Mouse (Mus musculus) MEL (cell line): Measurements from ENCODE around the gene Ppp1ca. TPM values are rescaled to one million over a fixed set of nuclear protein-coding genes. Genes with fewer than 3 reads are reported as not detected.
A peak's percentile ranks its signal among the peaks of the same experiment; 100 is the strongest.

ENCODE experiments used
- DNase-seq: peaks from one replicate; pipeline ENCODE4 v3.0.0; 2011; ENCODE audit warnings: low read depth, low spot score
- H3K27ac ChIP-seq: 2 replicates; pipeline ENCODE4 v1.5.1; 2012; ENCODE audit warnings: low read depth, mild to moderate bottlenecking, control low read depth, low read length, moderate library complexity; ENCODE audit not compliant: control insufficient read depth
- H3K27me3 ChIP-seq, 2 experiments: fragments of 150-350 bp in 1 of 2; sonication (generic) in 1 of 2; 2 replicates each; pipeline ENCODE4 v1.6.1; 2012; ENCODE audit warnings: low read length in 2 of 2, mild to moderate bottlenecking in 2 of 2, improper control_type of control experiment in 1 of 2, moderate library complexity in 1 of 2; ENCODE audit not compliant: insufficient read depth in 2 of 2, control insufficient read depth in 1 of 2
- H3K36me3 ChIP-seq, 2 experiments: 2 replicates each; pipeline ENCODE4 v1.6.1; 2012 to 2014; ENCODE audit warnings: low read length in 2 of 2, improper control_type of control experiment in 1 of 2, inconsistent platforms in 1 of 2, mild to moderate bottlenecking in 1 of 2; ENCODE audit not compliant: insufficient read depth in 2 of 2, control insufficient read depth in 1 of 2
- H3K4me1 ChIP-seq, 2 experiments: fragments of 150-350 bp in 1 of 2; sonication (generic) in 1 of 2; 2 replicates each; pipeline ENCODE4 v1.6.1; 2012; ENCODE audit warnings: low read length in 2 of 2, improper control_type of control experiment in 1 of 2, mild to moderate bottlenecking in 1 of 2; ENCODE audit not compliant: insufficient read depth in 2 of 2, control insufficient read depth in 1 of 2
- H3K4me3 ChIP-seq, 2 experiments: fragments of 150-350 bp in 1 of 2; sonication (generic) in 1 of 2; 2 replicates each; pipeline ENCODE4 v1.5.1; 2012; ENCODE audit warnings: low read depth in 2 of 2, low read length in 2 of 2, mild to moderate bottlenecking in 2 of 2, moderate library complexity in 2 of 2, control low read depth in 1 of 2, improper control_type of control experiment in 1 of 2; ENCODE audit not compliant: control insufficient read depth in 1 of 2, insufficient read depth in 1 of 2
- H3K79me2 ChIP-seq: 2 replicates; pipeline ENCODE4 v1.6.1; 2012; ENCODE audit warnings: mild to moderate bottlenecking, low read length, moderate library complexity; ENCODE audit not compliant: control insufficient read depth, poor library complexity, insufficient read depth
- H3K9ac ChIP-seq: 2 replicates; pipeline ENCODE4 v1.6.1; 2012; ENCODE audit warnings: low read depth, mild to moderate bottlenecking, control low read depth, low read length, moderate library complexity; ENCODE audit not compliant: control insufficient read depth, poor library complexity, severe bottlenecking
- H3K9me3 ChIP-seq: fragments of 150-350 bp; sonication (generic); replicated peaks from 2 replicates; pipeline ENCODE4 v1.6.1; 2012; ENCODE audit warnings: mild to moderate bottlenecking, low read length, improper control_type of control experiment, moderate library complexity; ENCODE audit not compliant: insufficient read depth
- CHD2 ChIP-seq: IDR thresholded peaks from 2 replicates; pipeline ENCODE4 v1.6.1; 2011; ENCODE audit warnings: low read length, improper control_type of control experiment
- CTCF ChIP-seq, 3 experiments: IDR thresholded peaks in 2 of 3; conservative IDR thresholded peaks in 1 of 3; 2 replicates each; pipeline ENCODE4 v1.5.1; 2011 to 2012; ENCODE audit warnings: low read length in 3 of 3, low read depth in 2 of 3, mild to moderate bottlenecking in 2 of 3, improper control_type of control experiment in 1 of 3, inconsistent platforms in 1 of 3, mixed read lengths in 1 of 3, moderate library complexity in 1 of 3; ENCODE audit not compliant: control insufficient read depth in 1 of 3, insufficient read depth in 1 of 3, poor library complexity in 1 of 3, severe bottlenecking in 1 of 3
- E2F4 ChIP-seq: IDR thresholded peaks from 2 replicates; pipeline ENCODE4 v1.6.1; 2011; ENCODE audit warnings: low read depth, low read length, improper control_type of control experiment, borderline replicate concordance
- EP300 ChIP-seq, 2 experiments: IDR thresholded peaks; 2 replicates each; pipeline ENCODE4 v1.6.1; 2011; ENCODE audit warnings: improper control_type of control experiment in 2 of 2, low read length in 2 of 2, low read depth in 1 of 2, mild to moderate bottlenecking in 1 of 2
- ETS1 ChIP-seq: IDR thresholded peaks from 2 replicates; pipeline ENCODE4 v1.6.1; 2012; ENCODE audit warnings: low read depth, mild to moderate bottlenecking, inconsistent platforms, low read length, improper control_type of control experiment, moderate library complexity
- HCFC1 ChIP-seq: IDR thresholded peaks from 2 replicates; pipeline ENCODE4 v1.6.1; 2012; ENCODE audit warnings: low read depth, mild to moderate bottlenecking, inconsistent platforms, low read length, improper control_type of control experiment, moderate library complexity
- JUND ChIP-seq: IDR thresholded peaks from 2 replicates; pipeline ENCODE4 v1.6.1; 2011; ENCODE audit warnings: low read depth, mild to moderate bottlenecking, improper control_type of control experiment, low read length
- KAT2A ChIP-seq: conservative IDR thresholded peaks from 2 replicates; pipeline ENCODE4 v1.6.1; 2012; ENCODE audit warnings: low read depth, low read length, improper control_type of control experiment, inconsistent platforms
- MEF2A ChIP-seq: IDR thresholded peaks from 2 replicates; pipeline ENCODE4 v1.6.1; 2014; ENCODE audit warnings: low read depth, mild to moderate bottlenecking, inconsistent platforms, low read length, improper control_type of control experiment; ENCODE audit not compliant: poor library complexity, insufficient replicate concordance, severe bottlenecking; ENCODE audit errors: extremely low read depth
- MYB ChIP-seq: IDR thresholded peaks from 2 replicates; pipeline ENCODE4 v1.6.1; 2011; ENCODE audit warnings: mild to moderate bottlenecking, low read depth, low read length, improper control_type of control experiment
- POLR2A ChIP-seq, 2 experiments: IDR thresholded peaks; 2 replicates each; pipeline ENCODE4 v1.6.1; 2011 to 2012; ENCODE audit warnings: low read length in 2 of 2, mild to moderate bottlenecking in 2 of 2, control low read depth in 1 of 2, improper control_type of control experiment in 1 of 2, low read depth in 1 of 2, moderate library complexity in 1 of 2; ENCODE audit not compliant: control insufficient read depth in 1 of 2, insufficient read depth in 1 of 2, poor library complexity in 1 of 2
- POLR2AphosphoS2 ChIP-seq: IDR thresholded peaks from 2 replicates; pipeline ENCODE4 v1.6.1; 2011; ENCODE audit warnings: low read length, improper control_type of control experiment
- RAD21 ChIP-seq: IDR thresholded peaks from 2 replicates; pipeline ENCODE4 v1.6.1; 2011; ENCODE audit warnings: mild to moderate bottlenecking, low read depth, low read length, improper control_type of control experiment
- TAL1 ChIP-seq: IDR thresholded peaks from 2 replicates; pipeline ENCODE4 v1.6.1; 2012; ENCODE audit warnings: mild to moderate bottlenecking, inconsistent platforms, low read length, moderate library complexity, mixed read lengths
- UBTF ChIP-seq: IDR thresholded peaks from 2 replicates; pipeline ENCODE4 v1.6.1; 2012; ENCODE audit warnings: low read depth, mild to moderate bottlenecking, inconsistent platforms, low read length, improper control_type of control experiment, moderate library complexity, borderline replicate concordance; ENCODE audit not compliant: insufficient read depth
- USF1 ChIP-seq: IDR thresholded peaks from 2 replicates; pipeline ENCODE4 v1.6.1; 2014; ENCODE audit warnings: low read depth, mild to moderate bottlenecking, inconsistent platforms, low read length, improper control_type of control experiment, moderate library complexity
- ZKSCAN1 ChIP-seq: IDR thresholded peaks from 2 replicates; pipeline ENCODE4 v1.6.1; 2012; ENCODE audit warnings: low read depth, mild to moderate bottlenecking, inconsistent platforms, low read length, improper control_type of control experiment, moderate library complexity
- ZMIZ1 ChIP-seq: IDR thresholded peaks from 2 replicates; pipeline ENCODE4 v1.6.1; 2012; ENCODE audit warnings: low read depth, mild to moderate bottlenecking, inconsistent platforms, low read length, improper control_type of control experiment, moderate library complexity
- polyA plus RNA-seq, 2 experiments: library from polyadenylated mRNA; stranded (reverse) in 1 of 2; unstranded in 1 of 2; fragments of >175 nt in 1 of 2; fragments of >200 nt in 1 of 2; gene quantifications; 2 replicates each; pipeline versions ENCODE4 v1.2.1 to v1.2.4; 2012; ENCODE audit warnings: low replicate concordance in 2 of 2, low read depth in 1 of 2; ENCODE audit not compliant: insufficient read length in 2 of 2, insufficient read depth in 1 of 2, missing spikeins in 1 of 2
- total RNA-seq: library from RNA; depleted of rRNA; stranded (reverse); fragments of 300-350 nt; gene quantifications from 2 replicates; pipeline ENCODE4 v1.2.3, GENCODE M21; 2012

Ppp1ca gene
- total and polyA plus RNA-seq, 3 experiments, result 453 to 505 (median 455) TPM

DNA sequence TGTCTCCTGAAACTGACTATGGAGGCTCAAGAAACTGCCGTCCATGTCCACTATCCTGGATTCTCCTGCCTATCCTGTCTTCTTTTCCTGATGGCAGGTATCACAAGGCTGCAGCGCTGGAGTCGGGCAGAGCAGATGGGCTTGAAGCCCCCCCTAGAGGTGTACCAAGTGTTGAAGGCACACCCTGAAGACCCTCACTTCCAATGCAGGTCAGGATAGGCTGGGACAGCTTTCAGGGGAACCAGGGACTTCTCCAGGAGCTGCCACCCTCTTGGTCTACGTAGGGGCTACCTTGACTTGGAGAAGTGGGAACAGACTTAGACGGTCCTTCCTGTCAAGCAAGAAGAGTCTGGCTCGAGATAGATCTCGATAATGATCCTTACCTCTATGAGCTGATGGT, 40.8 kb downstream of the Ppp1ca start:
- no peak for DNase-seq
- H3K36me3 ChIP-seq, result peaks cover 0 to 11% of the 10 kb centered on the region in 2 experiments; a peak in 2 of 4 replicates
- H3K4me1 ChIP-seq, result peaks cover 2 to 27% of the 10 kb centered on the region in 2 experiments; a peak in 3 of 4 replicates
- H3K9me3 ChIP-seq, result no peaks in the 10 kb centered on the region
- H3K9ac ChIP-seq, result peak overlapping the region; percentile 71
- peaks cover 2% of the 10 kb centered on the region; the same call in 1 of the 2 replicates for H3K79me2 ChIP-seq
- TF ChIP-seq ZKSCAN1 (no peak), TAL1 (no peak), E2F4 (no peak)
- peak overlapping the region in 1 of 2 experiments; percentile 93; a peak in 2 of 4 replicates for H3K4me3 ChIP-seq
- H3K27me3 ChIP-seq, result 0 out of 4 replicates have a peak, but pooled peaks cover 0 to 2% of the 10 kb centered on the region in 2 experiments
- no peak overlapping the region for H3K27ac ChIP-seq

DNA sequence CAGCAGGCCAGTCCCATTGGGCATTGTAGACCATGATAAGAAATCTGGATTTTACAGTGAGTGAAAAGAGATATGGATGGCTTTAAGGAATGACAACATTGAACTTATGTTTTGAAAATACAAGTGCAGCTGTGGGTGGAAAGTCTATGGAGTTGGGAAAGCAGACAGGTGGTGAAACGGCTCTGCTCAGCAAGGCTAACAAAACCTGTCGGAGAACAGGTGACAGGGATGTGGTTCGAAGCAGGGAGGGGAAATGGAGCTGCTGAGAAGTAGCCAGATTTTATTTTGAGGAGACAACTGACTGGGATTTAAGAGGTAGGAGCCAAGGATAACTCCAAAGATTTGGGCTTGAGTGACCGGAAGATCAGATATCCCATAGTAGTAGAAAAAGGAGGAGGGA, 42.7 kb downstream of the Ppp1ca start:
- H3K27me3 ChIP-seq, result 0 out of 4 replicates have a peak, but pooled peaks cover 0 to 2% of the 10 kb centered on the region in 2 experiments
- H3K4me3 ChIP-seq, result no peak overlapping the region
- TF ChIP-seq UBTF (no peak), MYB (no peak), TAL1 (no peak)
- TF ChIP-seq, all 39 proteins: peak for 0
- H3K36me3 ChIP-seq, result peaks cover 0 to 11% of the 10 kb centered on the region in 2 experiments; a peak in 2 of 4 replicates
- no peak for DNase-seq
- H3K9me3 ChIP-seq, result no peaks in the 10 kb centered on the region
- no peak overlapping the region for H3K9ac ChIP-seq
- peaks cover 2% of the 10 kb centered on the region; the same call in 1 of the 2 replicates for H3K79me2 ChIP-seq
- no peak overlapping the region for H3K27ac ChIP-seq
- H3K4me1 ChIP-seq, result peaks cover 2 to 20% of the 10 kb centered on the region in 2 experiments; a peak in 3 of 4 replicates

DNA sequence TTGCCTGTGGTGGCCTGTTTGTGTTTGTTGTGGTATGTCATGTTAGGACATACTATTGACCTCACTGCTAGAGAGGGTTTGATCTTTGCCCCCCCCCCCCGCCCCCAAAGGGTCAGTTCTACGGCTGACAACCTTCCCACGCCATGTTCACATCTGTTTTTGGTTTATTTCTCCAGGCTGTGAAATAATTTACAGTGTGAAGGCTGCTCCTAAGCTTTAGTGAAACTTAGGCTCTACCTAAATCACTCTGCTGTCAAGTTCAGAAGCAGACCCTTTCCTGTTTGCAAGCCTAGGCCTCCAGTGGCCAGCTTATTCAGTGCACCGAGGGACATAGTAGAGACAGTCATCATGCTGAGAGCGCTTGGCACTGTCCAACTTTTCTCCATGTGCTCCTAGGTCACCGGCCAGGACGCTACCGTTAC, 48.4 kb downstream of the Ppp1ca start:
- Histone ChIP-seq H3K36me3 (peaks cover 0 to 3% of the 10 kb centered on the region in 2 experiments; a peak in 1 of 4 replicates), H3K27ac (no peak overlapping the region), H3K4me1 (peaks cover 0 to 3% of the 10 kb centered on the region in 2 experiments; a peak in 2 of 4 replicates), H3K9me3 (no peaks in the 10 kb centered on the region), H3K27me3 (0 out of 4 replicates have a peak, but pooled peaks cover 0 to 2% of the 10 kb centered on the region in 2 experiments), H3K9ac (no peak overlapping the region), H3K79me2 (no peaks in the 10 kb centered on the region), H3K4me3 (no peak overlapping the region)
- no peak for DNase-seq
- TF ChIP-seq TAL1 (no peak), UBTF (no peak), ETS1 (no peak), RAD21 (no peak), ZMIZ1 (no peak), MYB (no peak), CTCF (IDR thresholded peaks at IDR 0.05 in 2 of 3, conservative IDR thresholded peaks at IDR 0.05 in 1 of 3; ENCODE audit: control insufficient read depth in 1 of 3, insufficient read depth in 1 of 3, low read depth in 2 of 3, low read length in 3 of 3, poor library complexity in 1 of 3, severe bottlenecking in 1 of 3) (no peak), USF1 (no peak), POLR2AphosphoS2 (no peak), CHD2 (no peak), HCFC1 (no peak), KAT2A (no peak), POLR2A (IDR thresholded peaks at IDR 0.05; ENCODE audit: control insufficient read depth in 1 of 2, insufficient read depth in 1 of 2, low read depth in 1 of 2, low read length in 2 of 2, poor library complexity in 1 of 2) (no peak), JUND (no peak), MEF2A (no peak), E2F4 (no peak), EP300 (IDR thresholded peaks at IDR 0.05; ENCODE audit: low read depth in 1 of 2, low read length in 2 of 2) (no peak)
